Mouse (Mus musculus): ENCODE results near the gene Dnajc12. TPM values are rescaled to one million over a fixed set of nuclear protein-coding genes. Genes with fewer than 3 reads are reported as not detected.
"Not testable (repeated sequence)": the region's sequence is repeated elsewhere in the genome, so short reads cannot be mapped to it uniquely, and the experiment has no call there.

The Dnajc12 gene
- total RNA-seq, 2 experiments from 2014 or later = 21.7 to 25.1 TPM

DNA sequence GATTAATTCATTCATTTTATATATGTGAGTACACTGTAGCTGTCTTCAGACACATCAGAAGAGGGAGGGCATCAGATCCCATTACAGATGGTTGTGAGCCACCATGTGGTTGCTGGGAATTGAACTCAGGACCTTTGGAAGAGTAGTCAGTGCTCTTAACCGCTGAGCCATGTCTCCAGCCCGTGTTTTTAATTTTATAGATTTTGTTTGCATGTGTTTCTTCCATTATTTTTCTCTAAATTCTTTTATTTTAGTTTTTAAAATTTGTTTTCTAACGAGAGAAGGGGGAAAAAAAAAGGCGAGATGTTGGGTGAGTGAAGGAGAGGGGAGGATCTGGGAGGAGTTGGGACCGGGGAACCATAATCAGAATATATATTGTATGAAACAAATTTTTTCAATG lies 3.7 kb downstream of the Dnajc12 start:
- DNase-seq (ENCODE audit: low spot score) = not testable (repeated sequence)

DNA sequence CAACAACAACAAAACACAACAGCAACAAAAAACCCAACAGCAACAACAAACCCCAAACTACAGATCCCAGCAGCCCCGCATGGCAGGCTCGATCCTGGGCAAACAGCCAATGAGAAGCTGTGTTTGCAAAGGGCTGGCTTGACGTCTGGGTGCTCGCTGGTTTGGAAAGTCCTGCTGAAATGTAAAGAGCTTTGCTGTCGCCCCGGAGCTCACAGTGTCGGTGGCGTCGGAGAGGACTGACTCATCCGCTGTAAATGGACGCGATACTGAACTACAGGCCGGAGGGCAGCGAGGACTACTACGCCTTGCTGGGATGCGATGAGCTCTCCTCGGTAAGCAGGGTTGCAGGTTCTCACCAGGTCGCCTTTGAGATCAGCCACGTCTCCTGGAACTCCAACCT lies 4.2 kb downstream of the Dnajc12 start:
- peak; percentile 83 for DNase-seq (ENCODE audit: low spot score)

GRCm38 (mm10) chr10:63386991-63387390 lies 4.7 kb downstream of the Dnajc12 start:
- DNase-seq (ENCODE audit: low spot score) = no peak

DNA sequence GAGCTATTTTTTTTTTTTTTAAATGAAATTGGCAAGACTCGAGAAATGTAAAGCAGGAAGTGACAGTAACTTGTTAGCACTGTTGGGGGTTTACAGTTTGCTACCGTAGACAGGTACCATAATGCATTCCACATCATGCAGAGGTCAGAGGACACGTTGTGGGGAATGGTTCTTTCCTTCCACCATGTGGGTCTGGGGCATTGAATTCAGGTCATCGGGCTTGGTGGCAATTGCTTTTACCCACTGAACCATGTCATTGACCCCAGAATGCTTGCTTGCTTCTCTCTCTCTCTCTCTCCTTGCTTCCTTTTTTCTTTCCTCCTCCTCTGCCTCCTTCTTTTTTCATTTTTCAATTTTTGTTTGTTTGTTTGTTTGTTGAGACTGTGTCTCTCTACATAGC lies 6.7 kb downstream of the Dnajc12 start:
- DNase-seq (ENCODE audit: low spot score) = no peak

- DNase-seq (ENCODE audit: low spot score) = no peak
These were observed 14.7 kb downstream of the Dnajc12 start for GRCm38 (mm10) chr10:63396963-63397362.

- no peak for DNase-seq (ENCODE audit: low spot score)
These were observed 20.7 kb downstream of the Dnajc12 start for GRCm38 (mm10) chr10:63402731-63403504.

DNA sequence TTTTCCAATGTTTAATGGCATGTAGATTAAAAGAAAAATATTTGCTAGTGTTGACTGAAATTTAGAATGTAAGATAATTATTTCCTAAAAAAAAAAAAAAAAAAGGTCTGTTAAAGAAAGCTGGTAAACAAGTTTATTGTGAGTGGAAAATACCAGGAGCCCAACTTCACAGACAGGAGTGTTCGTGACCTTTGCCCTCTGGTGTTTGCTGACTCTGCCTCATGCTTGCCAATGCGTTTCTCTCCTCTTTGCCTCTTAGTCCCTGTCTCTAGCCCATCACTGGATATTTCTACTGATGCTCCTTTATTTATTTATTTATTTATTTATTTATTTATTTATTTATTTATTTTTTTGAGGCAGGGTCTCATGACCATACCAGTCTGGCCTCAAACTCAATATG lies 21.4 kb downstream of the Dnajc12 start:
- DNase-seq (ENCODE audit: low spot score) = no peak

DNA sequence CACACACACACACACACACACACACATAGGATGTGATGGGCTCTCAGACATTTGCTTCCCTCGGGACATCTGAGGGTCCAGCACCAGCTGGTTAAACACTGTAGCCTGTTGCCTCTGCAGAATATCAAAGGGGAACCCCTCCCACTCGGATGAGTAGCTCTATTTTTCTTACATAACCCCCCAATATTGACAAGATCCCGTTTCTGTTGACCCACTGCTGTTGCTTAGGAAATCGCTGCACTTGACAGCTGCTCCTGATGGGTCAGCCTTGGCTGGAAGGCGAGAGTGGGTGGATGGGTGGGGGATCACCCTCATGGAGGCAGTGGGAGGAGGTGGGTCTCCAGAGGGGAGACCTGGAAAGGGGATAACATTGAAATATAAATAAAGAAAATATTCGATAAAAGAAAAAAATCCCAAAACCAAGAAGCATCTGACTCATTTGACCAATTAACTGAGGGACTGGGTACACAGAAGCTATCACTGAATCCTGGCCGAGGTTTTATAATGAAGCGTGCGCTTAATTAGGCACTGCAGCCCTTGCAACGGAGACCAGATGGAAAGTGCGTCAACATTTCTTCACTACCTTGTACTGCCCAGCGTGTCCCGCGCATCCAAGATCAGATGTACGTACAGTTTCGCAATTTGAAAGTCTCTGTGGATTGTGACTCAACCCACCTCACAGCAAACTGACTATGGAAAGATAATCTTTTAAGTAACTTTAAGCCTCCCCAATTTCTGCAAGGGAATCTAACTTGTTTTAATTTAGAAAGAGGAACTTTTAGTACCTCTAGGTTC lies 28.1 kb downstream of the Dnajc12 start:
- DNase-seq (ENCODE audit: low spot score) = no peak

- not testable (repeated sequence) for DNase-seq (ENCODE audit: low spot score)
These were observed 29.4 kb downstream of the Dnajc12 start for GRCm38 (mm10) chr10:63411674-63412073.

DNA sequence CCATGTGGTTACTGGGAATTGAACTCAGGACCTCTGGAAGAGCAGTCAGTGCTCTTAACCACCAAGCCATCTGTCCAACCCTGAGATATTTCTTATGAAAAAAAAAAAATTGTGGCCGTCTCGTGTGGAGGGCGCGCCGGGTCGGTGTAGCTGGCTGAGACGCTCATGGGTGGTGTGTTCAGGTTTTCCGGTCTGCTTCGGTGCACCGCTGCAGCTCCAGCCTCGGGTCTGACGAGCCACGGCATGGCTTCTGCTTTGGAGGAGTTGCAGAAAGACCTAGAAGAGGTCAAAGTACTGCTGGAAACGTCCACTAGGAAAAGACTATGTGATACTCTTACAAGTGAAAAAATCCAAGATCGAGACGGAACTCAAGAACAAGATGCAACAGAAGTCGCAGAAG lies 30.5 kb downstream of the Dnajc12 start:
- no peak for DNase-seq (ENCODE audit: low spot score)

- DNase-seq (ENCODE audit: low spot score) = no peak
These were observed 33.0 kb downstream of the Dnajc12 start for GRCm38 (mm10) chr10:63415287-63415686.

DNA sequence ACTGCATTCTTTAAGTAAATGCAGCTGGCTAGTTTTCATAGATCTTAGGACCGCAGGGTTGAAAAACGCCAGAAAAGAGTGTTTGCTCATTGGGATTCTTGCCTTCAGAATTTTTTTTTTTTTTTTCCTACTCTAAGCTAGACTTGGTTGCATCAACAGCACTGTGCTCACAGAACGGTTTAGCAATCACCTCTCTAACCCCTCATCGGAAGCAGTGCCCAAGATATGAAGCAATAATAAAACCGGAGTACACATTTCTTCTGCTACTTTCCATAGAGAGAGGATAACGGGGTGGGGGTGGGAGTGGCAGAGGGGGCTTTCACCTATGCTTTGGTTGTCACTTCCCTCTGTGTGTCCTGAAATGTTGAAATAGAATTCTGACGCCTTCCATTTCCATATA lies 33.6 kb downstream of the Dnajc12 start:
- no peak for DNase-seq (ENCODE audit: low spot score)

- no peak for DNase-seq (ENCODE audit: low spot score)
These were observed 34.8 kb downstream of the Dnajc12 start for GRCm38 (mm10) chr10:63417061-63417460.

DNA sequence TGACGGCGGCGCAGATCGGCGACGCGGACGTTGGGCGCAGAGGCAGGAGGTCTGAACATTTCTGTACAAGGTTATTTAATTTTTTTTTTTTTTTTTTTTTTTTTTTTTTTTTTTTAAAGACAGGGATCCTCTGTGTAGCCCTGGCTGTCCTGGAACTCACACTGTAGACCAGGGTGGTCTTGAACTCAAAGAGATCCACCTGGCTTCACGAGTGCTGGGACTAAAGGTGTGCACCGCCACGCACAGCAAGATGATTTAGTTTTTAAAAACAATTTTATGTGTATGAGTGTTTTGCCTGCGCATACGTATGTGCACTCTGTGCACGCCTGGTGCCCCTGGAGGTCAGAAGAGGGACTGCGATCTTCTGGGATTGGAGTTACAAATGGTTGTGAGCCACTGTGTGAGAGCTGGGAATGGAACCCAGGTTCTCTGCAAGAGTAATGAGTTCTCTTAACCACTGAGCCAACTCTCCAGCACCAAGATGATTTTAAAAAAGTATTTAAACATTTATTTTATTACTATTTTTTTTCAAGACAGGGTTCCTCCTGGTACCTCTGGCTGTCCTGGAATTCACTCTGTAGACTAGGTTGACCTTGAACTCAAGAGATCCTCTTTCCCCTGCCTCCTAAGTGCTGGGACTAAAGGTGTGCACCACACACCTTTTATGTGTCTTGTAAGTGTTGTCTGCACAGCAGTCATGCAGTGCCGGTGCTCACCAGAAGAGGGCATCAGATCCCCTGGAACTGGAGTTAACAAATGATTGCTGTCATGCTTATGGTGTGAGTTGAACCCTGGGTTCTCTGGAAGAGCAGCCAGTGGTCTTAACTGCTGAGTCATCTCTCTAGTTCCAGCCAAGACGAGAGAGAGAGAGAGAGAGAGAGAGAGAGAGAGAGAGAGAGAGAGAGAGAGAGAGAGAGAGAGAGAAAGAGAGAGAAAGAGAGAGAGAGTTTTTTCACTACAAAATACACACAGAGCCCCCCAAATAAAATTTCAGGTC lies 39.8 kb downstream of the Dnajc12 start, which contains the start of gene Gm7075:
Gene Gm7075 (minus strand): TSS at position 51 of the 997 bp plus-strand sequence.
- DNase-seq (ENCODE audit: low spot score) = peak; percentile 23

- DNase-seq (ENCODE audit: low spot score) = no peak
These were observed 40.4 kb downstream of the Dnajc12 start for GRCm38 (mm10) chr10:63422736-63422992.

DNA sequence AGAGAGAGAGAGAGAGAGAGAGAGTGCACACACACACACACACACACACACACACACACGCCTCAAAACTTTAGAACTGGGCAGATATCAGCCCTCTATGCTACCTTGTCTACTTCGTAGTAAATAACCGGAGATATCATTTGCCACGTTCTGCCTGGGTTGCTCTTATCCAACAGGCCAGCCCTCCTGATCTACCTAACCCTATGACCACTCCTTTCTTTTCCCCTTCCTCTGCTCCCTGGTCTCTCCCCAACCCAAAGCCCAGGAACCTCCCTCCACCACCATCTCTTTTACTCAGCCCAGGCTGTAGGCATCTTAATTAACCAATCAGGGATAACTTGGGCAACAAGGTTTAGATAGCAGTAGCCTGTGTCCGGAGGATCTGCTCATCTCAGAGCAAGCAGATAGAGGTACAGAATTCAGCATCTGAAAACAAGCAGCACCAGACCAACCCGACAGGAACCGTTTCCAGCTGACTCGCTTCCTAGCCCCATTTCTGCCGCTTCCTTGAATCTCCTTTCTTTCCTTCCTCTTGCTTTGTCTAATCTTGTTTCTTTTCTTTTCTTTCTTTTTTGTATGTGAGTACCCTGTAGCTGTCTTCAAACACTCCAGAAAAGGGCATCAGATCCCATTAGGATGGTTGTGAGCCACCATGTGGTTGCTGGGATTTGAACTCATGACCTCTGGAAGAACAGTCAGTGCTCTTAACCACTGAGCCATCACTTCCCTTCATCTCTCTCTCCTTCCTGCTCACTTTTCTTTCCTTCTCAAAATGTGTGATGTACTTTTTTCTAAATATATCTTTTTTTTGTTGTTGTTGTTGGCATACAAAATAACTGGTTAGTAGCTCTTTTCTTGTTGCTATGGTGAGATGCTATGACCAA lies 41.6 kb downstream of the Dnajc12 start:
- DNase-seq (ENCODE audit: low spot score) = no peak

DNA sequence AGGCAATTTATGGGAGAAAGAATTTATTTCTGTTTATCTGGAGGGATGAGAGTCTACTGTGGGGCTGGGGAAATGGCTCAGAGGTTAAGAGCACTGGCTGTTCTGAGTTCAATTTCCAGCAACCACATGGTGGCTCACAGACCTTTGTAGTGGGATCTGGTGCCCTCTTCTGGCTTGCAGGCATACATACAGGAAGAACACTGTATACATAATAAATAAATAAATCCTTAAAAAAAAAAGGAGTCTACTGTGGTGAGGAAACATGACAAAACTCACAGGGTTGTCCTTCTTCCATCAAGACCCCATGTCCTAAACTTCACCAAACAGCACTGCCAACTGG lies 42.2 kb downstream of the Dnajc12 start:
- peak; percentile 34 for DNase-seq (ENCODE audit: low spot score)

- DNase-seq (ENCODE audit: low spot score) = no peak
These were observed 44.9 kb downstream of the Dnajc12 start for GRCm38 (mm10) chr10:63427146-63427545.

DNA sequence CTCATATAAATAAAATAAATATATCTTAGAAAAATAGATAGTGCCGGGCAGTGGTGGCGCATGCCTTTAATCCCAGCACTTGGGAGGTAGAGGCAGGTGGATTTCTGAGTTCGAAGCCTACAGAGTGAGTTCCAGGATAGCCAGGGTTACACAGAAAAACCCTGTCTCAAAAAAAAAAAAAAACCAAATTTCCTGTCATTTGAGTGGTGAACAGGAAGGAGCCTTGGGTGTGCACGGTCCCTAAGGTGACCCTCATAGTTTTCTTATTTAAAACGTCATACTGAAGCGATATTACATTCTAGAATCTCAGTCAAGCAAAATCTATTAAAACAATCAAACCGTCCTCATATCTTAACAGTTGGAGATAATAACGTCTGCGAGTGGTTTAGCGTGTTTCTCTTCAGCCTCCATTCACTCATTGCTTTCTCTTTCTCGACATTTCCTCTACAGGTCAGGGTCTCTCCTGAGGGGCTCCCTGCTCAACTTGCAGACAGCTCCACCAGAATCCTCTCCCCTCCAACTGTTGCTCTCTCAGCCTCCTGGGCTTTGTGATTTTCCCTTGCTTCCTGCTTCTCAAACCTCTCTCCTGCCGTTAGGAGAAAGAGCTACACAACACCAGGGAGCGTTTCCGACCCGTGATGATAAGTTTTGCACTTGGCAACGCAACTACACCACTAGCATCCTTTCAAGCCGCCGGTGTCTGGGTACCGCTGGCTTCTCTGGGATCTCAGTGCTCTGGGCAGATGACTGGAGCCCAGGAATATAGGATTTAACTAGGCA lies 46.2 kb downstream of the Dnajc12 start:
- DNase-seq (ENCODE audit: low spot score) = peak; percentile 14

DNA sequence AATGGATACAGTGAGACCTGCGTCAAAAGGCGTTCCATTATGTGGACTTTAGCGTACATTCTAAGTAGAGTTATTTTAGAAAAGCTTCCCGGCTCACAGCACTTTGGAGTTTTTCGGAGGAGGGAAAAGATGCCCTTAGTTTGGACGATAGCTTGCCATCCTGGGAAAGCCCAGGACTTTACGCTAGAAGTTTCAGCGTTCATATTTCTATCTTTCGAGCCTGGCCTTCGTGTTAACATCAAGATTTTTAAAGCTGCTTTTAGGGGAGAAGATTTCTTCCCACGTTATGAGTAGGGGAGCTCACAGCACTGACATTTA lies 46.7 kb downstream of the Dnajc12 start:
- no peak for DNase-seq (ENCODE audit: low spot score)
